Mouse (Mus musculus): ENCODE data around the gene Kcnj1.

Kcnj1 gene

DNA sequence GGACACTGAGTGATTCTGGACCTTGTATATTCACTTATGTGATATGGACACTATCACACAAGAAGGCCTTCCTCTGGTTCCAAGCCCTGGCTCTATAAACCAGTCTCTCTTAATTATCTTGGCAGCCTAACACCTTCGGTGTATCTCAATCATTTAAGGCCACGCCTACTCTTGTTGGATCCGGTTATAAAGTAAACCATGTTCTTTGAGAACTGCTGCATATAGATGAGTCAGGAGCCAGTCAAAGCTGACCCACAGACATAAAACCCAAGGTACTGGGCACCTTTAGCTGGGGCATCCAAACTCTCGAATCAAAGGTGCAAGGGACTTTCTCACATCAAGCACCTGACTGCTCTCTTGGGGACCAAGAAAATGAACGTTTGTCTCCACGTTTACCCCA lies at the start of gene Kcnj1:
TSS of gene Kcnj1 (plus strand) at position 292 of the 400 bp plus-strand sequence.
- DNase-seq (ENCODE audit: low spot score in 2 of 2): no peak

DNA sequence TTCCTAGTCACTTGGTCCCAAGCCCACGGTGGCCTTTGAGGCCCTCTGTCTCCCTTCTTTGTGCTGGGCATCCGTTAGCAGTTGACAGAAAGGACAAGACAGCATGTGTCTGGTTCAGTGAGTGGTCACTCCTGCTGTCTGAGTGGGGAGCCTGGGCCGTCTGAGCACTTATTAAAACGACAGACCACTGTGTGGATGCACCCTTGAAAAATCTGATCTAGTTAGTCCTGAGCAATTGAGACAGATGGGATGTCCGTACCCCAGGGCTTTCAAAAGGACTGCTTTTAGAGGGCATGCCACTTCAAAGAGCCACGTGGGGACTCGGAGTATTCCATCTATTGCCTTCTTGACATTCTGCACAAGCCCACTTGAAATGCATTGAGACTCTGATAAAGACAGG lies 48.7 kb upstream of the Kcnj1 start:
- no peak for DNase-seq (ENCODE audit: low spot score in 2 of 2)

DNA sequence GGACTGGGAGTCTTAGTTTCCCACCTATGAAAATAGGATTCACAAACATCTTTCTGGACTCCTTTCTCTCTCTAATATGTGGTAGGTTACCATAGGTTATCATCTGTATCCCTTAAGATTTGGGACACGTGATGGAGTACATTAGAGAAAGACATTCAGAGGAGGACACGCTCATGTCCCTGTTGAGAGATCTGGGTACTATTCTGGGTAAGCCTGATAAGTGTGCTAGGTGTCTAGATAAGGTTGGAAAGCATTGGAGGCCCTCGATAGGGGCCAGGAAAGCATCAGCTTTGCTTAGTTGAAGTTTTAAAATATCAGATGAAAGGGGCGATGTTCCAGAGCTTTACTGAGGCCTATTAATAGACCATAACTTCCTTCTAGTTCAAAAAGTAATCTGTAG lies 43.5 kb upstream of the Kcnj1 start:
- DNase-seq (ENCODE audit: low spot score in 2 of 2): no peak

- DNase-seq (ENCODE audit: low spot score in 2 of 2): no peak
Observed at GRCm38 (mm10) chr9:32331162-32331561, 41.1 kb upstream of the Kcnj1 start.

GRCm38 (mm10) chr9:32335389-32336150 lies 36.7 kb upstream of the Kcnj1 start:
- DNase-seq (ENCODE audit: low spot score in 2 of 2): no peak

DNA sequence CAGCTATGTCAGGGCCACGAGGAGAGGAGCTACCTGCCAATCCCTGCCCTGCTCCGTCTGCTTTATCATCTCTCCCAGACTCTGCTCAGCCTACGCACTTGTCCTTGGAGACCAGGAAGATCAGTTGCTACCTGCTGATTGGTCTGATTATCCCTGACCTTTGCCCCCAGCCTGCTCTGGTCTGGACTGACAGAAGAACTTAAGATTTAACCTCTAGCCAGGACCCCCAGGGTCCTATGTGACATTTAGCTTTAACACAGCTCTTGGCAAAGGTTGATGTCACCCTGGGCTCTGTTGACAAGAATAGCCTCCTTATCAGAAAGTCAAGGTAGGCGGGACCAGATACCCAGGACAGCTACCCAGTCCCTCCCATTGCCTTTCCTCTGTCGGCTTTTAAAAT lies 31.5 kb upstream of the Kcnj1 start:
- DNase-seq (ENCODE audit: low spot score in 2 of 2): no peak

- no peak for DNase-seq (ENCODE audit: low spot score in 2 of 2)
Observed at GRCm38 (mm10) chr9:32342929-32343328, 29.4 kb upstream of the Kcnj1 start.

DNA sequence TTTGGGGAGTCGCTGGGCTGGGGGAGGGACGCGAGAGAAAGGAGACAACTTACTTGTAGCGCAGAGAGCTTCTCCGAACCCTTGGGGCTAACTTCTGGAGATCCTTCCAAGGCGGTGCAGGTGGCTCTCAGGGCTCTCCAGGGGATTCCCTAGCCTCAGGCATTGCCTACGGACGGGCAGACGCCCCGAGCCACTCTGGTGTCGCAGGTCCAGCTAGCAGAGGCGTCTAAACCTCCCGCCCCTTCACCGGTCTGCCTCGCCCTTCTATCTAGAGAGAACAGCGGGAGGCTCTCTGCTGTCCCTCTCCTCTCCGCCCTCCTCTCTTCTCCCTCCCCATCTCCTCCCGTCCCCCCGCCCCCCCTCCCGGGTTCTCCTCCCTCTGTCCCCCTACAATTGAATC lies 28.2 kb upstream of the Kcnj1 start, which contains the start of gene Kcnj5:
TSS of gene Kcnj5 (minus strand) at position 300 of the 400 bp plus-strand sequence.
- no peak for DNase-seq (ENCODE audit: low spot score in 2 of 2)

GRCm38 (mm10) chr9:32344489-32344888 lies 27.8 kb upstream of the Kcnj1 start:
- peak in 1 of 2 experiments; percentile 31 for DNase-seq (ENCODE audit: low spot score in 2 of 2)

DNA sequence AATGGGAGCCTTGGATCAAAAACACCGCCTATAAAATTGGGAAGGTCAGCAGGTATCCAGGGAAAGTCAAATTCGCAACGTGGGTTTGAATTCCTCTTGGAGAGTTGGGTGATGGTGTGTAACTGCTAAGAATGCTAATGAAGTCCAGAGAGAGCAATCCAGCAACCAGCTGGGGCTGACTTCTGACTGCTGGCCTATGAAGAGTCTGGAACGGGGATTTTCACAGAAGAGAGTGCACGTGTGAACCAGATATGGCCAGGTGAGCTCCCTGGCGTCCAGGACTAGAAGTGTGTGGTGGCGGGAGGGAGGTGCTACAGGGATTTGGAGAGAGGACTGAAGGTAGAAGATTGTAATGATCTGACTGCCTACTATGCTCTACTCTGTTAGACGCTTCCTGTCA lies 24.2 kb upstream of the Kcnj1 start:
- no peak for DNase-seq (ENCODE audit: low spot score in 2 of 2)

DNA sequence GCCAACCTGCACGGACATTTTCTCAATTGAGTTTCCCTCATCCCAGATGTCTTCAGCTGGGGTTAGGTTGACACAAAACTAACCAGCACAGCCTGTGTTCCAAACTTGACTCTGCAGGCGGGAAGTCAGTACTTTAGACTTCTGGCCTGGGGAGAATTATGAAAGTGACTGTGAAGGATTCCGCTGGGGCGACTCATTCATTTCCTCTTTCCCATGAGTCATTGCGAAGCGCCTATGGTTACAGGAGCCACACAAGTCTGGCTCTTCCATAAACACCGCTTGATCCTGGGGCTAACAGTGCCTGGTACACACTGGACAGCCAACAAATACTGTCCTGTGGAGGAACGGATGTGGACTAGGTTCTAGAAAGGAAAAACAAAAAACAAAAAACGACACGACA lies 22.9 kb upstream of the Kcnj1 start:
- no peak for DNase-seq (ENCODE audit: low spot score in 2 of 2)

DNA sequence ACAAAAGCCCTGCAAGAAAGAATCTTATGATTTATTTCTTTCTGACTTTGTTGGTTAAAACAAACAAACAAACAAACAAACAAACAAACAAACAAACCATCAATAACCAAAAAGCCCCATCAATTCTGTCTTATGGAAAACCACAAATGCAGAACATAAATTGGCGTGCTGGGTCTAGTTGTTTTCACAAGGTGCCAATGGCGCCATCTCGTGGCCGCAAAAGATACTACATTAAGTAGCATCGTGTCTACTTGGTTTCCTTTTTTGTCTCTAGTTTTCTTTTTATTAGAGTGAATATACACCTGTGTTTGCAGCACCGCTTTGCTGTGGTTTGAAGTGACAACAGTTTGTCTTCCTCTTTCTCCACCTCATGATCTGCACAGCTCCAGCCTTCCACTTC lies 22.0 kb upstream of the Kcnj1 start:
- DNase-seq (ENCODE audit: low spot score in 2 of 2): peak; percentile 83 to 88

- DNase-seq (ENCODE audit: low spot score in 2 of 2): no peak
Observed at GRCm38 (mm10) chr9:32360770-32361169, 11.5 kb upstream of the Kcnj1 start.

DNA sequence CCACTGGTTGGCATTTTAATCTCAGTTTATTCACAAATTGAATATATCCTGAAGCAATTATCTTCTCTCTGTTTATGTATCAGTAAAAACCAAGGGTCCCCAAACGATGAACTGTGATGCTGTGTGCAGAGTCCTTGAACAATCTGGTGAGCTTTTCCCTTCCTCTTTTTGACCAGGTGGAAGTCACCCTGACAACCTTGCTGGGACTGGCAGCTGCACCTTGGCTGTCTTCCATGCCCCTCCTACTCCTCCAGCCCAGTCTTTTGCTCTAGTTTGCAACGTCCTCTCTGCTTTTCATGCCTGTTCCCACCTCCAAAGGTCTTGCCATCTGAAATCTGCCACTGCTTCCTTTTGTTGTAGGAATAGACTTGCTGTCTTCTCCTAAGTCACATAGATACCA lies 3.5 kb upstream of the Kcnj1 start:
- no peak for DNase-seq (ENCODE audit: low spot score in 2 of 2)

DNA sequence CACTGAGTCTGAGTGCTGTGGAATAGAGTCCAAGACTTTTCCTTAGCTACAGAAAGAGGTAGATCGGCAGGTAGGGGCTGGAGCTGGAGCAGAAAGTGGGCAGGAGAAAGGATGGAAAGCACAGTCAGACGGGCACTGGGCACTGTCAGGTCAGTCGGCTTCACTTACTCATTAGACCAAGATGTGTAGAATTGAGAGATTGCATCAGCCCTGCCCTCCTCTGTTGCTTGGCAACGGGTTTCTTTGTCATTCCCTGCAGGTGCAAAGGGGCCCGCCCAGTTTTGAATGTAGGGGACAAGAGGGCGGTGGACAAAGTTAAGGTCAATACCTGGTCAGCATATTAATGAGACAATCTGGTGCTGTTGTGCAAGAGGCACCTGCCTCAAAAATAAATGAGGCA lies 2.9 kb upstream of the Kcnj1 start:
- no peak for DNase-seq (ENCODE audit: low spot score in 2 of 2)

- DNase-seq (ENCODE audit: low spot score in 2 of 2): no peak
Observed at GRCm38 (mm10) chr9:32373656-32374055, 1.4 kb downstream of the Kcnj1 start.

GRCm38 (mm10) chr9:32376031-32376430 lies 3.7 kb downstream of the Kcnj1 start:
- no peak for DNase-seq (ENCODE audit: low spot score in 2 of 2)

GRCm38 (mm10) chr9:32376863-32377590 lies 4.7 kb downstream of the Kcnj1 start:
- no peak for DNase-seq (ENCODE audit: low spot score in 2 of 2)

GRCm38 (mm10) chr9:32384906-32385305 lies 12.6 kb downstream of the Kcnj1 start:
- no peak for DNase-seq (ENCODE audit: low spot score in 2 of 2)

DNA sequence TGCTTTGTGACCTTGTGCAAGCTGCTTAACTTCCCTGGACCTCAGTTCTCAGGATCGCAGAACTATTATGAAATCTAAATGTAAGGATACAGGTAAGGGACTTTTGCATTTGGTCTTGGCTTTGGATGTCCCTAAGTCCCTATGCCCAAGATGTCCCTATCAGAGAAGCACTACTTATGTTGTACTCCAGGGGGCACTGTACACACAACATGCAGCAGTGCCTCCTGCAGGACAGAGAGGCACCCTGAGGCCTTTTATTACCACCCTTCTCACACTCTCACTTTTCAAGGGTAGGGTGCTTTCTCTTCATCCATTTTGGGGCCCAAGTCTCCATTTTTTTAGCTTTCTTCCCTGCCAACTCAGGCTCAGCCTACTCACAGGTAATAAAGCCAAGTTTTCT lies 15.8 kb downstream of the Kcnj1 start:
- DNase-seq (ENCODE audit: low spot score in 2 of 2): no peak

- DNase-seq (ENCODE audit: low spot score in 2 of 2): no peak
Observed at GRCm38 (mm10) chr9:32391092-32391491, 18.8 kb downstream of the Kcnj1 start.

DNA sequence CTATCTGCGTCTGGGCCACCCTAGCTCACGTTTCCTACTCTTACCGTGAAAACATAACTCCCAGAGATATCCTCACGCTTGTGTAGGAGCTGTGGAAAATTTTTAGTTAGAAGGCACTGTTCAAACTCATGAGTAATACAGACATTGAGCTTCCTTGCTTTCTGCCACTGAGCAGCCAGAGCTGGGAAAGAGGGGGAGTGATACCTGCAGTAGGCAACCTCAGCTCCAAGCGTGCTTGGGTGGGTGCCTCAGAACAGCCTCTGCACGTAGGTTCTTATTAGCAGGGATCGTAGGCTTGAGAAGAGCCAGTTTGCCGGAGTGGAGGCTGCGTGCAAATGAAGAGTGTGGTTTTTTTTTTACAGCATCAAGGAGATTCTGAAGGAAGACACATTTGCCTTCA lies 19.4 kb downstream of the Kcnj1 start:
- DNase-seq (ENCODE audit: low spot score in 2 of 2): peak; percentile 28 to 29

DNA sequence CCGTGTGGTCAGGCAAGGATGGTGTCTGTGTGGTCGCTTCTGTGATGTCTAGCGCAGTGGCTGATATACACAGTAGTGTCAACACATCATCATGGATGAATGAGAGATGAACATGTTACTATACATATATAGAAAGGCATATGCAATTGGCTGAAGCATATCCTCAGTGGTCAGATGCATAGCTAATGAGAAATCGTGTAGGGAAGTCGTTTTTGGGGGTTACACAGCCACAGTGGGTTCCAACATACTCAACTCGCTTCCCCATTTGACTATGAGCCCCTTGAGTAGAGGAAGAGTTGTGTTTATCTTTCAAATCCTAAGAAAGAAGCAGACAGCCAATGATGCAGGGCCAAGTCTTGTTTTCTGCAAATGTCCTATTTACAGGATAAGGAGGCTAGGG lies 20.4 kb downstream of the Kcnj1 start:
- DNase-seq (ENCODE audit: low spot score in 2 of 2): no peak
